Mouse (Mus musculus): Measurements from ENCODE around the gene Slc43a3.

DNA sequence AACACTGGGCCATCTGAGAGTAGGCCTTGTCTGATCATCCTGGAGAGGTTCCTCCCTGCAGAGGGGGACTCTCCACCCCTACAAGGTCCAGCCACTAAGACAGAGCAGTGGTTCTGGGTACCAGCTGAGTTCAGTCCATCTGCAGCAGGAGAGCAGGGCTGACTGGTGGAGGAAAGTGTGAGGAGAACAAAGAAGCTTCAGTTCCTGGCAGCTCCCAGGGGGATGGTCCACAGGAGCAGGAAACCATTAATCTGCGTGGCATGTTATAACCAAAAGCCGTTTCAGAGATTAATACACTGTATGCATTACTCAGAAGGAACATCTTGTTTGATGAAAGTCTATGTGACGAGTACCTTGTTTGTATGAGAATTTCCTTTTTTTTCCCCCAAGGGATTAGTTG lies 23.7 kb upstream of the Slc43a3 start:
- TF ChIP-seq MAFK (IDR thresholded peaks at IDR 0.05; ENCODE audit: insufficient read depth, low read depth, low read length) (no peak), CHD2 (IDR thresholded peaks at IDR 0.05; ENCODE audit: low read depth, low read length) (no peak), ZC3H11A (IDR thresholded peaks at IDR 0.05; ENCODE audit: borderline replicate concordance, low read depth, low read length) (no peak)

Data from ES-E14 (cell line).